Mouse (Mus musculus) layer of hippocampus, adult 18-20 months (tissue): ENCODE data around the gene Pmp22. TPM values are rescaled to one million over a fixed set of nuclear protein-coding genes. Genes with fewer than 3 reads are reported as not detected.

ENCODE experiments used
- DNase-seq, 2 experiments: peaks; one replicate each; pipeline ENCODE4 v3.0.0; 2022; ENCODE audit warnings: low spot score in 2 of 2
- long read RNA-seq: library from polyadenylated mRNA; stranded (forward); transcript quantifications from one replicate; pipeline ENCODE4 v2.0.0, GENCODE M21; 2021
- total RNA-seq, 2 experiments: library from RNA; stranded (reverse); gene quantifications; 2 replicates each; pipeline ENCODE4 v1.2.3; 2021

Pmp22 gene
- total RNA-seq, result 10 to 100 TPM; 29.1 to 30.5 TPM
- long read RNA-seq, transcript Pmp22-202 (4 exons, 733 nt), result major isoform, 9 of 27 reads
- long read RNA-seq, transcript Pmp22-201 (5 exons, 1,800 nt), result minor isoform, 8 of 27 reads
- long read RNA-seq, partial matches to known transcripts, result 0 of 27 reads
- long read RNA-seq, other reads (novel, unspliced or antisense), result 6 of 27 reads

- DNase-seq, result no peak
These were observed at the start of gene Pmp22 for GRCm38 (mm10) chr11:63128784-63129183. Gene Pmp22 (plus strand): TSS chr11:63128982.

- DNase-seq, result no peak
These were observed 44.2 kb upstream of the Pmp22 start for GRCm38 (mm10) chr11:63084536-63084935.

- no peak for DNase-seq
These were observed 40.1 kb upstream of the Pmp22 start for GRCm38 (mm10) chr11:63088672-63089071.

- no peak for DNase-seq
These were observed 38.6 kb upstream of the Pmp22 start for GRCm38 (mm10) chr11:63090210-63090609.

GRCm38 (mm10) chr11:63090986-63091385, 37.8 kb upstream of the Pmp22 start:
- no peak for DNase-seq

GRCm38 (mm10) chr11:63092271-63092670, 36.5 kb upstream of the Pmp22 start:
- DNase-seq, result no peak

- no peak for DNase-seq
These were observed 35.2 kb upstream of the Pmp22 start for GRCm38 (mm10) chr11:63093601-63094000.

- DNase-seq, result no peak
These were observed 34.3 kb upstream of the Pmp22 start for GRCm38 (mm10) chr11:63094496-63094895.

- no peak for DNase-seq
These were observed 30.8 kb upstream of the Pmp22 start for GRCm38 (mm10) chr11:63098016-63098415.

GRCm38 (mm10) chr11:63099390-63099789, 29.4 kb upstream of the Pmp22 start:
- no peak for DNase-seq

GRCm38 (mm10) chr11:63103256-63103655, 25.5 kb upstream of the Pmp22 start:
- DNase-seq, result peak; percentile 4 to 42

- no peak for DNase-seq
These were observed 24.8 kb upstream of the Pmp22 start for GRCm38 (mm10) chr11:63104026-63104425.

GRCm38 (mm10) chr11:63109230-63109775, 19.5 kb upstream of the Pmp22 start:
- no peak for DNase-seq

GRCm38 (mm10) chr11:63110329-63110728, 18.5 kb upstream of the Pmp22 start:
- DNase-seq, result no peak

- DNase-seq, result no peak
These were observed 13.8 kb upstream of the Pmp22 start for GRCm38 (mm10) chr11:63114807-63115641.

- DNase-seq, result no peak
These were observed 12.1 kb upstream of the Pmp22 start for GRCm38 (mm10) chr11:63116652-63117051.

GRCm38 (mm10) chr11:63117266-63117665, 11.5 kb upstream of the Pmp22 start:
- no peak for DNase-seq

- DNase-seq, result no peak
These were observed 9.0 kb upstream of the Pmp22 start for GRCm38 (mm10) chr11:63119791-63120190.

- DNase-seq, result no peak
These were observed 6.5 kb upstream of the Pmp22 start for GRCm38 (mm10) chr11:63122249-63122648.

GRCm38 (mm10) chr11:63122776-63123350, 5.9 kb upstream of the Pmp22 start:
- DNase-seq, result no peak

GRCm38 (mm10) chr11:63124316-63124715, 4.5 kb upstream of the Pmp22 start:
- no peak for DNase-seq

GRCm38 (mm10) chr11:63125832-63126456, 2.8 kb upstream of the Pmp22 start:
- no peak for DNase-seq
